Mouse (Mus musculus) activated CD4-positive, CD25-positive, alpha-beta regulatory T cell, adult 9 weeks (primary cell): ENCODE data around the gene Gm6592. TPM values are rescaled to one million over a fixed set of nuclear protein-coding genes. Genes with fewer than 3 reads are reported as not detected.

ENCODE experiments used
- polyA plus RNA-seq: library from polyadenylated mRNA; unstranded; fragments of 100-300 nt; shearing (Covaris generic); gene quantifications from one replicate; pipeline ENCODE4 v1.2.1, GENCODE M21; 2017

Gene Gm6592
- not detected for polyA plus RNA-seq

GRCm38 (mm10) chrX:8843694-8844093 lies at the start of gene Gm6592:
Gm6592 (plus strand) TSS chrX:8843994.

GRCm38 (mm10) chrX:8803391-8803790 lies 40.4 kb upstream of the Gm6592 start, which contains the start of gene Ssxb5:
Ssxb5 (plus strand) TSS chrX:8803691.

GRCm38 (mm10) chrX:8873953-8874352 lies 30.2 kb downstream of the Gm6592 start, which contains the start of gene Gm5751:
Gm5751 (plus strand) TSS chrX:8874253.

GRCm38 (mm10) chrX:8892343-8893155 lies 48.8 kb downstream of the Gm6592 start, which contains the start of gene B630019K06Rik:
B630019K06Rik (plus strand) TSS chrX:8892382.

Other genes starting within 250 kb of the Gm6592 start
- gene Ssxb8, start 153.2 kb upstream of the Gm6592 start, polyA plus RNA-seq, result not detected
- gene Ssx9, start 95.6 kb upstream of the Gm6592 start, polyA plus RNA-seq, result not detected
- not detected for gene Ssxb5, start 40.3 kb upstream of the Gm6592 start, polyA plus RNA-seq
- gene Gm5751, start 30.3 kb downstream of the Gm6592 start, polyA plus RNA-seq, result not detected
- 0.42 TPM for gene B630019K06Rik, start 48.4 kb downstream of the Gm6592 start, polyA plus RNA-seq
- gene Fthl17b, start 119.0 kb downstream of the Gm6592 start, polyA plus RNA-seq, result not detected
- not detected for gene Fthl17c, start 132.6 kb downstream of the Gm6592 start, polyA plus RNA-seq
- gene Fthl17d, start 142.8 kb downstream of the Gm6592 start, polyA plus RNA-seq, result not detected
- gene Fthl17e, start 189.5 kb downstream of the Gm6592 start, polyA plus RNA-seq, result not detected
- gene Fthl17f, start 219.0 kb downstream of the Gm6592 start, polyA plus RNA-seq, result not detected